Mouse (Mus musculus) small intestine, adult 2 months (tissue): Measurements from ENCODE around the gene Rab11fip2. TPM values are rescaled to one million over a fixed set of nuclear protein-coding genes. Genes with fewer than 3 reads are reported as not detected.

ENCODE experiments used
- H3K27ac ChIP-seq: fragments of 200-500 bp; 2 replicates; pipeline ENCODE4 v1.5.1; 2012; ENCODE audit warnings: low read depth, low read length, control low read depth, inconsistent platforms; ENCODE audit not compliant: insufficient read depth
- H3K27me3 ChIP-seq: fragments of 200-500 bp; 2 replicates; pipeline ENCODE4 v1.6.1; 2012; ENCODE audit warnings: mild to moderate bottlenecking, moderate library complexity, low read length, inconsistent platforms; ENCODE audit not compliant: control insufficient read depth, insufficient read depth
- H3K36me3 ChIP-seq: fragments of 200-500 bp; 2 replicates; pipeline ENCODE4 v1.6.1; 2012; ENCODE audit warnings: mild to moderate bottlenecking, low read length, control low read depth, inconsistent platforms; ENCODE audit not compliant: control insufficient read depth, insufficient read depth
- H3K4me1 ChIP-seq: fragments of 200-500 bp; 2 replicates; pipeline ENCODE4 v1.6.1; 2012; ENCODE audit warnings: low read length, inconsistent platforms, mixed read lengths; ENCODE audit not compliant: control insufficient read depth, insufficient read depth, insufficient read length
- H3K4me3 ChIP-seq: fragments of 200-500 bp; 2 replicates; pipeline ENCODE4 v1.5.1; 2012; ENCODE audit warnings: low read depth, mild to moderate bottlenecking, control low read depth, inconsistent platforms, low read length, moderate library complexity
- CTCF ChIP-seq: fragments of 200-500 bp; IDR thresholded peaks from 2 replicates; pipeline ENCODE4 v1.5.1; 2012; ENCODE audit warnings: low read depth, mild to moderate bottlenecking, control low read depth, inconsistent platforms, low read length, moderate library complexity, mixed read lengths; ENCODE audit not compliant: insufficient replicate concordance, insufficient read length; ENCODE audit errors: extremely low read depth
- POLR2A ChIP-seq: fragments of 200-500 bp; IDR thresholded peaks from 2 replicates; pipeline ENCODE4 v1.6.1; 2012; ENCODE audit warnings: low read depth, mild to moderate bottlenecking, control low read depth, inconsistent platforms, low read length, moderate library complexity
- WGBS: fragments of 180-500 bp; shearing (Covaris S2); methylation state at CpG from one replicate; pipeline ENCODE4 v1.1.7; 2018; 5-methylcytosine and 5-hydroxymethylcytosine counted together
- polyA plus RNA-seq: library from polyadenylated mRNA; depleted of rRNA; stranded (reverse); fragments of >200 nt; gene quantifications from 2 replicates; pipeline ENCODE4 v1.2.3, GENCODE M21; 2012

Gene Rab11fip2
- polyA plus RNA-seq, 1 experiment, result 0.42 TPM

DNA sequence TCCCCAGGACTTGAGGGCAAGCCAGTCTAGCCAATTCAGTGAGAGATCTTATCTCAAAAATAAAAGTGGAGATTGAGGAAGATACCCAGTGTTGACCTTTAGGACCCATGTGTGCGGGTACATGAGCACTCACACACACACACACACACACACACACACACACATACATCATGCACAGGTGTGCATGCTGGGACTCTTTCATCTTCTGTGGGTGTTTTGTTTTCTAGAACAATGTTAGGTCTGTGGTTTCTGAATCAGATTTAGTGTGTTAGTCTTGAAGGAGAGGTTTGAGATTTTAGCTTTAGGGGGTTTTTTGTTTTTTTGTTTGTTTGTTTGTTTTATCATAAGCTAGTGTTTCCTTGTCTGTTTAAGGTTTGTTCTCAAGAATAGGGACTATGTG is 17.3 kb downstream of the Rab11fip2 start:
- 67% methylated on average over 1 of the region's 1 CpGs for WGBS
- TF ChIP-seq CTCF, result no peak
- no peak for TF ChIP-seq POLR2A

DNA sequence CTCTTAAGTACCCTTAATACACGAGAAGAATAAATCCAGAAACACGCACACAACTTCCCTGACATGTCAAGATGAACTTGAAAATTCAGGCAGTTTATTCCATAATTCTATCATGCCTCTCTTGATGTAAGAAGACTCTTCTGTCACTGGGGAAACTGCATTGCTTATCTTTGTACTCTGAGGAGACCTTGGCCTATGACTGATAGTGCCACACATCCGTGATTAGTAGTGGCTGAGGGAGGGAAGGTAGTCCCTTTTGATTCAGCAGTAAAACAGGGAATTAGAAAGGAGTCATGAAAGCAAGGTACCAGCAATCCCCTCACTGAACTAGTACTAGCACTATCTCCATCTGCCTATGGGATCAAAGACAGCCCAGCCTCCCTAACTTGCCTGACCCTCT is 22.6 kb downstream of the Rab11fip2 start:
- TF ChIP-seq CTCF (no peak), POLR2A (no peak)
- Histone ChIP-seq H3K4me3 (no peak overlapping the region), H3K4me1 (no peaks in the 10 kb centered on the region), H3K27me3 (no peaks in the 10 kb centered on the region), H3K36me3 (no peaks in the 10 kb centered on the region), H3K27ac (no peak overlapping the region)
- 67% methylated on average over 3 of the region's 3 CpGs for WGBS

More for the DNA sequence above, 17.3 kb downstream of the Rab11fip2 start:
- no peaks in the 10 kb centered on the region for H3K4me1 ChIP-seq
- H3K27me3 ChIP-seq, result no peaks in the 10 kb centered on the region
- H3K4me3 ChIP-seq, result no peak overlapping the region
- H3K36me3 ChIP-seq, result no peaks in the 10 kb centered on the region
- no peak overlapping the region for H3K27ac ChIP-seq

GRCm38 (mm10) chr19:59917901-59918613 is 25.4 kb downstream of the Rab11fip2 start:
- Histone ChIP-seq H3K4me1 (no peaks in the 10 kb centered on the region), H3K36me3 (no peaks in the 10 kb centered on the region), H3K4me3 (no peak overlapping the region), H3K27me3 (no peaks in the 10 kb centered on the region), H3K27ac (no peak overlapping the region)
- TF ChIP-seq POLR2A (no peak), CTCF (no peak)
- WGBS, result 78% methylated on average over 2 of the region's 2 CpGs

GRCm38 (mm10) chr19:59911554-59911953 is 31.9 kb downstream of the Rab11fip2 start:
- Histone ChIP-seq H3K36me3 (no peaks in the 10 kb centered on the region; the same call in 1 of the 2 replicates), H3K4me3 (no peak overlapping the region), H3K27ac (no peak overlapping the region), H3K4me1 (no peaks in the 10 kb centered on the region), H3K27me3 (no peaks in the 10 kb centered on the region)
- WGBS, result 82% methylated on average over 4 of the region's 4 CpGs
- TF ChIP-seq POLR2A, result no peak

DNA sequence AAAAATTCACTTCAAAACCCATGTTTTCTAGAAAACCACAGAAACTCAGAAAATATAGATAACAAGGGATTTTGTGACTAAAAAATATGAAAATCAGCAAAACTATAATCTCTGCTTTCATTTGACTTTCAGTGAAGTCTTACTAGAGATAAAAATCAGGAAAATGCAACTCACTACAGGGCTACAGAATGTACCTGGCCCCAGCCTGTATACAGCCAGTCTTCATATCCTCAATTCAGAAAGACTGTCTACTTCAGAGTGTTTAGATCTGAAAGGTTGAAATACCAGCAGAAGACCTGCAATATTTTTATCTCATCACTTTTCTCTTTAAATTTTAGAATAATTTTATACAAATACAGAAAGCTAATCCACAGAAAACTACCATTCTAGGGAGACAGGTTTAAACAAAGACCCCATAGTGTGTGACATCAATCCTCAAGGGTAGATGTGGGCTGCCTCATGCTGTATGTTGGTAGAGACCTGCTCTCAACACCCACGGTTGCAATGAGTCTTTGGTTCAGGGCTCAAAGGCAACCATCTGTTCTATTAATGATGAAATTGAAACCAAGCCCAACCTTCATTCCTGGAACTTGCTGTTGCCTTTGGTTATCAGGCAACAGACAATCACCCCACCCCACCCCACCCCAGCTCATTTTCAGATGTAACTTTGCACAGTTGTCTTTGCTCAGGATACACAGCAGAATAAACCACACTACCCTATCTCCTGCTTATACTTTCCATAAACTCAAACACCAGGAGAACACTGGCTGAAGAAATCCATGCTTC is 38.0 kb downstream of the Rab11fip2 start:
- Histone ChIP-seq H3K4me3 (no peak overlapping the region), H3K4me1 (no peaks in the 10 kb centered on the region), H3K27ac (no peak overlapping the region), H3K36me3 (peaks cover 2% of the 10 kb centered on the region), H3K27me3 (no peaks in the 10 kb centered on the region)
- TF ChIP-seq POLR2A (no peak), CTCF (no peak)
- 30% methylated on average over 1 of the region's 1 CpGs for WGBS

GRCm38 (mm10) chr19:59899965-59900364 is 43.5 kb downstream of the Rab11fip2 start:
- TF ChIP-seq POLR2A (no peak), CTCF (no peak)
- no peak overlapping the region for H3K27ac ChIP-seq
- WGBS, result 95% methylated on average over 4 of the region's 4 CpGs
- no peaks in the 10 kb centered on the region for H3K27me3 ChIP-seq
- H3K4me3 ChIP-seq, result no peak overlapping the region
- H3K4me1 ChIP-seq, result no peaks in the 10 kb centered on the region
- H3K36me3 ChIP-seq, result no peaks in the 10 kb centered on the region; the same call in 1 of the 2 replicates

- WGBS, result 87% methylated on average over 4 of the region's 4 CpGs
- no peaks in the 10 kb centered on the region for H3K4me1 ChIP-seq
- no peaks in the 10 kb centered on the region for H3K27me3 ChIP-seq
- no peaks in the 10 kb centered on the region for H3K36me3 ChIP-seq
- H3K4me3 ChIP-seq, result no peak overlapping the region
- TF ChIP-seq CTCF, result no peak
- TF ChIP-seq POLR2A, result no peak
- no peak overlapping the region for H3K27ac ChIP-seq
Observed at GRCm38 (mm10) chr19:59898301-59898700, 45.2 kb downstream of the Rab11fip2 start.
